Mouse (Mus musculus) embryonic fibroblast, embryonic 13.5 days (primary cell): ENCODE data around the gene Trim7. TPM values are rescaled to one million over a fixed set of nuclear protein-coding genes. Genes with fewer than 3 reads are reported as not detected.
A peak's percentile ranks its signal among the peaks of the same experiment; 100 is the strongest.

ENCODE experiments used
- H3K27ac ChIP-seq: 2 replicates; pipeline ENCODE4 v1.5.1; 2012; ENCODE audit warnings: low read length, control low read depth, inconsistent platforms; ENCODE audit not compliant: insufficient read depth
- H3K4me1 ChIP-seq: 2 replicates; pipeline ENCODE4 v1.6.1; 2011; ENCODE audit warnings: low read length; ENCODE audit not compliant: control insufficient read depth, insufficient read depth
- H3K4me3 ChIP-seq: 2 replicates; pipeline ENCODE4 v1.5.1; 2011; ENCODE audit warnings: mild to moderate bottlenecking, control low read depth, low read length; ENCODE audit not compliant: insufficient read depth
- CTCF ChIP-seq: IDR thresholded peaks from 2 replicates; pipeline ENCODE4 v1.5.1; 2011; ENCODE audit warnings: mild to moderate bottlenecking, control low read depth, low read length, moderate library complexity, borderline replicate concordance; ENCODE audit not compliant: insufficient read depth
- POLR2A ChIP-seq: IDR thresholded peaks from 2 replicates; pipeline ENCODE4 v1.6.1; 2011; ENCODE audit warnings: low read depth, mild to moderate bottlenecking, control low read depth, low read length, moderate library complexity
- polyA plus RNA-seq: library from polyadenylated mRNA; stranded (reverse); fragments of >200 nt; gene quantifications from 2 replicates; pipeline ENCODE4 v1.2.4, GENCODE M21; 2011; ENCODE audit warnings: low read depth; ENCODE audit not compliant: missing spikeins, insufficient read length

Trim7 gene
- polyA plus RNA-seq, 1 experiment: 16.0 TPM

DNA sequence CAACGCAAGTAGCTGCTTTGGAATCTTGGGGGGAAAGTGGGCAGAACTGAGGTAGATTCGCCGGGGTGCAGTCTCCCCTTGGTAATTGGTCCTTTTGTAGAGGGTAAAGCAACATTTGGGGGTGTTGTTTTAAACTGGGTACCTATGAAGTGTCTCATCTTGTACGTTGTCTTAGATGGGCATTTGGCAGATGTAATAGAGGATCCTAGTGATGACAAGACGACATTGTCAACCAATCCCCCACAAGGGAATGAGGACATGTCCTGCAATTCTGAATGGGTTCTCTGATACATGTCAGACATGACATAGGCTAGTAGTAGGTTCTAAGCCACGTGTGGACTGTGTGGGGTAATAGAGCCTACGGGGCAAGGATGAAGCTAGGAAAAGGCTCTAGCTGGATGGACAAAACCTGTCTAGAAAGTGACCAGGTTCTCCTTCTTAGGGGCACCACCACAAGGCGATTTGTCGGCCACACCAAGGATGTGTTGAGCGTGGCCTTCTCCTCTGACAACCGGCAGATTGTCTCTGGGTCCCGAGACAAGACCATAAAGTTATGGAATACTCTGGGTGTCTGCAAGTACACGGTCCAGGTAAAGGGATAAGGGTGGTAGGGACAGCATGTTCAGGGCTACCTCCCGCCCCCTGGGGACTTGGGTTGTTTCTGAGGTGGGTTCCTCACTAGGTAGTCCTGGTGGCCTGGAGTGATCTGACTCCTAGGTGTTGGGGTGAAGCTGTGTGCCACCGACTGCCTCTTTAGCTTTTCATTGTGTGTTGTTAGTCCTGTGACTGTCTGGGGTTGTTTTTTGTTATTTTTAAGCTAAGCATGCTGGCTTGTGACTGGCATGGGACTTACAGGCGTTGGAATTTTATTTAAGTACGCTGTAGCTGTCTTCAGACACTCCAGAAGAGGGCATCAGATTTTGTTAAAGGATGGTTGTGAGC lies 23.8 kb upstream of the Trim7 start:
- H3K27ac ChIP-seq: no peak overlapping the region
- no peak for TF ChIP-seq CTCF
- no peak for TF ChIP-seq POLR2A
- H3K4me3 ChIP-seq: peak overlapping the region; percentile 99
- H3K4me1 ChIP-seq: no peaks in the 10 kb centered on the region

DNA sequence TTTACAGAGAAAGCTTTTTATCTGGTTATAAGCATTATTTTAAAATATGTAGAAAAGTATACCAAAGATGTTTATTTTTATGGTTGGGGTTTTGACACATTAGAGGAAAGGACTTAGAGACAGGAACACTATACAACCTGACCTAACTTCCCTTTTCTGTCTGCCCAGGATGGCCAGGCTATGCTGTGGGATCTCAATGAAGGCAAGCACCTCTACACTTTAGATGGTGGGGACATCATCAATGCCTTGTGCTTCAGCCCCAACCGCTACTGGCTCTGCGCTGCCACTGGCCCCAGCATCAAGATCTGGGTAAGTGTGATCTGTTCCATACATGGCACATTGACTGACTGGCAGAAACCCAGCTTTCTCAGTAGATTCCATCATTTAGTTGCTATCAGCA lies 22.0 kb upstream of the Trim7 start:
- Histone ChIP-seq H3K4me1 (no peaks in the 10 kb centered on the region), H3K4me3 (peak overlapping the region; percentile 13; the same call in 1 of the 2 replicates), H3K27ac (no peak overlapping the region)
- TF ChIP-seq CTCF (no peak), POLR2A (no peak)

GRCm38 (mm10) chr11:48804922-48805321 lies 21.0 kb upstream of the Trim7 start:
- Histone ChIP-seq H3K4me3 (no peak overlapping the region), H3K27ac (no peak overlapping the region), H3K4me1 (no peaks in the 10 kb centered on the region)
- TF ChIP-seq CTCF (no peak), POLR2A (no peak)

GRCm38 (mm10) chr11:48806856-48807562 lies 18.9 kb upstream of the Trim7 start:
- H3K4me3 ChIP-seq: no peak overlapping the region
- TF ChIP-seq CTCF (no peak), POLR2A (peak; percentile 58)
- no peak overlapping the region for H3K27ac ChIP-seq
- no peaks in the 10 kb centered on the region for H3K4me1 ChIP-seq

- Histone ChIP-seq H3K4me3 (no peak overlapping the region), H3K4me1 (no peaks in the 10 kb centered on the region), H3K27ac (no peak overlapping the region)
- TF ChIP-seq CTCF (no peak), POLR2A (peak; percentile 24; the same call in 1 of the 2 replicates)
These were observed 18.2 kb upstream of the Trim7 start for GRCm38 (mm10) chr11:48807563-48808303.

GRCm38 (mm10) chr11:48808304-48808646 lies 17.7 kb upstream of the Trim7 start:
- no peak overlapping the region for H3K4me3 ChIP-seq
- TF ChIP-seq POLR2A (no peak), CTCF (no peak)
- no peak overlapping the region for H3K27ac ChIP-seq
- H3K4me1 ChIP-seq: no peaks in the 10 kb centered on the region; the same call in 1 of the 2 replicates

GRCm38 (mm10) chr11:48808737-48809433 lies 17.1 kb upstream of the Trim7 start:
- Histone ChIP-seq H3K27ac (no peak overlapping the region), H3K4me1 (no peaks in the 10 kb centered on the region; the same call in 1 of the 2 replicates)
- TF ChIP-seq CTCF (no peak), POLR2A (no peak)

DNA sequence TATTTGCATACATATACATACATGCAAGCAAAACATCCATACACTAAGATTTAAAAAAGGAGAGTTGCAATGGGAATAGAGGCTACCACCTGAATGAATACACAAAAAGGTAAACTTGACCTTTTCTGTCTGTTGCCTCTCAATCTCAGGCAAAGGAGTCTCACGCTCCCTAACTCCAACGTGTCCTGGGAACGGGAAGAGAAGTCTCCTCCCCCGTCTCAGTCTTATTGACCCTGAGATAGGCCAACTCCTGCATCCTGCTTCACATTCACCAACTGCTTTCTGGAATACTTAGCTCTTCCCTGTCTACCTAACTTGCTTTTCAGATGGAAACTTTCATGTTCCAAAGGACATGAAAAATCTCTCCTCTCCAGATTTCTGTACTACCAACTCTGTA lies 16.5 kb upstream of the Trim7 start:
- TF ChIP-seq CTCF: no peak
- no peak for TF ChIP-seq POLR2A
- Histone ChIP-seq H3K27ac (no peak overlapping the region), H3K4me3 (no peak overlapping the region), H3K4me1 (peaks cover 3% of the 10 kb centered on the region; the same call in 1 of the 2 replicates)

More at GRCm38 (mm10) chr11:48808737-48809433, 17.1 kb upstream of the Trim7 start:
- H3K4me3 ChIP-seq: no peak overlapping the region

DNA sequence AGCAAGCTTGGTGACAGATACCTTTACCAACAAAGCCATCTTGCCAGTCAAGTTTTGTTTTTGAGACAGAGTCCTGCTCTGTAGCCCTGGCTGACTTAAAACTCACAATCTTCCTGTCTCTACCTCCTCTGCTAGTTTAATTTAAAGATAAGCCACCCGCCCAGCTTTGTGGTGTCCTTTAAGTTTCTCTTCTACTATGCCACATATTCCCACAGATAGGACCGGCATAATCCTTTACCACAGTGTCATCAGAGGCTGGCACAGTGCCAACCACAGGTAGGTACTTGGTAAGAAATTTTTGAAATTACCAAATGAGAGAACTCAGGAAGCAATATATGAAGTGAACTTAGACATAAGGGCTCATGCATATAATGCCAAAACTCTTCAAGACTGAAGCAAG lies 15.8 kb upstream of the Trim7 start:
- peaks cover 3% of the 10 kb centered on the region; the same call in 1 of the 2 replicates for H3K4me1 ChIP-seq
- no peak overlapping the region for H3K27ac ChIP-seq
- no peak overlapping the region for H3K4me3 ChIP-seq
- TF ChIP-seq POLR2A (no peak), CTCF (no peak)
